Mouse (Mus musculus) embryonic facial prominence, embryonic 14.5 days (tissue): ENCODE data around the gene Slc39a1. TPM values are rescaled to one million over a fixed set of nuclear protein-coding genes. Genes with fewer than 3 reads are reported as not detected.

Experiments used
- ATAC-seq: fragments of 200-750 bp; cut with Nextera tagmentation; 2 replicates; pipeline ENCODE4 v1.8.0; 2017; ENCODE audit warnings: low read depth, moderate number of reproducible peaks, moderate TSS enrichment
- DNase-seq: peaks from one replicate; pipeline ENCODE4 v3.0.0-alpha.2; 2015; ENCODE audit warnings: low spot score
- H3K27ac ChIP-seq: fragments of 300-500 bp; sonication (generic); replicated peaks from 2 replicates; pipeline ENCODE4 v1.5.1; 2014; ENCODE audit warnings: low read depth, mild to moderate bottlenecking, low read length, moderate library complexity
- H3K27me3 ChIP-seq: fragments of 300-500 bp; sonication (generic); replicated peaks from 2 replicates; pipeline ENCODE4 v1.6.1; 2014; ENCODE audit warnings: low read length; ENCODE audit not compliant: control insufficient read depth, insufficient read depth
- H3K36me3 ChIP-seq: fragments of 300-500 bp; sonication (generic); 2 replicates; pipeline ENCODE4 v1.6.1; 2014; ENCODE audit warnings: low read length, mixed read lengths; ENCODE audit not compliant: control insufficient read depth, insufficient read depth
- H3K4me1 ChIP-seq: fragments of 300-500 bp; sonication (generic); 2 replicates; pipeline ENCODE4 v1.6.1; 2014; ENCODE audit warnings: antibody characterized with exemption, low read length; ENCODE audit not compliant: control insufficient read depth, insufficient read depth
- H3K4me2 ChIP-seq: fragments of 300-500 bp; sonication (generic); 2 replicates; pipeline ENCODE4 v1.6.1; 2014; ENCODE audit warnings: low read depth, mild to moderate bottlenecking, low read length, moderate library complexity, mixed read lengths
- H3K4me3 ChIP-seq: fragments of 300-500 bp; sonication (generic); 2 replicates; pipeline ENCODE4 v1.5.1; 2014; ENCODE audit warnings: low read depth, mild to moderate bottlenecking, low read length
- H3K9ac ChIP-seq: fragments of 300-500 bp; sonication (generic); 2 replicates; pipeline ENCODE4 v1.6.1; 2014; ENCODE audit warnings: low read depth, mild to moderate bottlenecking, low read length, moderate library complexity, mixed read lengths
- H3K9me3 ChIP-seq: fragments of 300-500 bp; sonication (generic); 2 replicates; pipeline ENCODE4 v1.6.1; 2016; ENCODE audit warnings: low read length; ENCODE audit not compliant: control insufficient read depth
- WGBS: fragments of 180-500 bp; shearing (Covaris S2); extraction: QIAGEN DNeasy Blood & Tissue Kit; methylation state at CpG from one replicate; pipeline ENCODE4 v1.1.7; 2014; 5-methylcytosine and 5-hydroxymethylcytosine counted together
- microRNA-seq: library from miRNA; unstranded; fragments of <30 nt; microRNA quantifications from one replicate; pipeline ENCODE4, GENCODE M21; 2016; ENCODE audit warnings: borderline number of aligned reads
- polyA plus RNA-seq: library from polyadenylated mRNA; unstranded; fragments of >200 nt; fragmentation: Nextera tagmentation; extraction: Ambion mirVana; gene quantifications from 2 replicates; pipeline ENCODE4 v1.2.1, GENCODE M21; 2014

The Slc39a1 gene
- polyA plus RNA-seq, 1 experiment from 2014 or later: 88.1 TPM

DNA sequence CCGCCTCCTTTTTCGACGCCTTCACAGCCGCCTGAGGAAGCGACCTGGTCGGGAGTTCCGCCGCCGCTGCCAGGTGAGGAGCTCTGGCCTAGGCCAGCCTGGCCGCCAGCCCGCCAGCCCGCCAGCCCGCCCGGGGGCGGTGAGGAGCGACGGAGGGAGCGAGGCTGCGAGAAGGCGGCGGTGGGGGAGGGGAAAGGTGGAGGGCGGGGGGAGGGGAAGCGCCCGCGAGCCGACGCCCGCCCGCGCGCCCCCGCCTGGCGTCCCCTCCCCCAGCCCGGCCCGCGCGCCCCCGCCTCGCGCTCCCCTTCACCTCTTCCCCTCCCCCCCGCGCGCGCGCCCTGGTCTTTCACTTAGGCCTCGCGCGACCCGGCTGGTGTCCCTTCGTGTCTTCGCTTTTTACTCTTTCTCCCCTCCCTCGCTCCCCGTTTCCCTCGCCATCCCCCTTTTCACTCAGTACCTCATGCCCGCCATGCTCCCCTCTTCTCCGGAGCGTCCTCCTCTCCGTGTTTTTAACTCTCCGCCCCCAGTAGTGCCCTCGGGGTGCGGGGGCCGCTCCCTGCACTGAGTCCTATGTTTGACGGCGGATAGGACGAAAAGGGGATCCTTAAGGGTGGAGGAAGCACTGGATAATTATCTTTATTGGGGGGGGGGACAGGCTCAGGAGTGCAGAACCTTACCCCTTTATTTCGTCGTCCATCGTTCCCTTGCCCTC lies 45.5 kb downstream of the Slc39a1 start:
- Histone ChIP-seq H3K4me3 (peak overlapping the region; percentile 83), H3K9ac (peak overlapping the region; percentile 93), H3K27ac (peak overlapping the region; percentile 97), H3K4me2 (peak overlapping the region; percentile 72), H3K27me3 (no peaks in the 10 kb centered on the region), H3K9me3 (no peaks in the 10 kb centered on the region), H3K4me1 (peaks cover 15% of the 10 kb centered on the region), H3K36me3 (0 out of 2 replicates have a peak, but pooled peaks cover 5% of the 10 kb centered on the region)
- WGBS: 0% methylated on average over 16 of the region's 68 CpGs
- DNase-seq (peak; percentile 82), ATAC-seq (peak; percentile 1; the same call in 1 of the 2 replicates)

DNA sequence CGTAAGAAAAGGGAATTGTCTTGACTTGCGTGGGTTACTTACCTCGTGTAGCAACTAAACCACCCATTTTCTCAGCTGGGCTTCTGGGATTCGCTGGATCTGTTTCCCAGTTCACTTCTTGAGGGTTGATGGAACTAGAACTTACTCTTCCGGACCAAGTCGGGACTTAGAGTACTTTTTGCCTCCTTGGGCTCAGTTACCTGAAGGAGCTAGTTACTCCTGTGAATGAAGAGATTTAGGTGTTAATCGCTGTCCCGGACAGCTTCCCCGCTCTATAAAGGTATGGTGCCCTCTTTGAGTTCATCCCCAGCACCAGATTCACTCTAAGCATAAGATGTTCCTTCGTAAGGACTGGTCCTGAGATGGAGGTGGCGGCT lies 46.1 kb downstream of the Slc39a1 start:
- DNase-seq (peak; percentile 38), ATAC-seq (no peak)
- 0 out of 2 replicates have a peak, but pooled peaks cover 5% of the 10 kb centered on the region for H3K36me3 ChIP-seq
- no peaks in the 10 kb centered on the region for H3K27me3 ChIP-seq
- peak overlapping the region; percentile 72 for H3K4me2 ChIP-seq
- peak overlapping the region; percentile 97 for H3K27ac ChIP-seq
- H3K4me1 ChIP-seq: peaks cover 15% of the 10 kb centered on the region
- peak overlapping the region; percentile 83 for H3K4me3 ChIP-seq
- H3K9me3 ChIP-seq: no peaks in the 10 kb centered on the region
- H3K9ac ChIP-seq: peak overlapping the region; percentile 93
- under 1% methylated on average over 11 of the region's 11 CpGs for WGBS

DNA sequence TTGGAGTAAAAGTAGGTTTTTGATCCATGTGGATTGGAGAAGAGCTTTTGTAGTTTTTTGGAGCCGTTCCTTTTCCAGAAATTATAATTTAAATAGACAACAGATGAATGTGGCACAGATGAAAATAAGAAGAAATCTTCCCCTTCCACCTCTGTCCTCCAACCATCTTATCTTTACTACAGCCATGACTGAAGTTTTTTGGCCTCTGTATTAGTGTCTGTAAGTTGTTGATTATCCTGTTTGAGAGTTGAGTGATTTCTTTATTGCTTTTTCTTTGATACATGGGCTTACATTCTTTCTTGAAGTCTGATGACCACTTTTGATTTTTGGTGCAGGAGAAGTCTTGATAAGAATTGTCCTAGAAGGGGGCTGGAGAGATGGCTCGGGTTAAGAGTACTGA lies 46.7 kb downstream of the Slc39a1 start:
- peak overlapping the region; percentile 83 for H3K4me3 ChIP-seq
- H3K9ac ChIP-seq: peak overlapping the region; percentile 93
- WGBS: 63% methylated on average over 2 of the region's 2 CpGs
- H3K27ac ChIP-seq: no peak overlapping the region
- peak overlapping the region; percentile 72 for H3K4me2 ChIP-seq
- ATAC-seq (no peak), DNase-seq (no peak)
- H3K9me3 ChIP-seq: no peaks in the 10 kb centered on the region
- 0 out of 2 replicates have a peak, but pooled peaks cover 5% of the 10 kb centered on the region for H3K36me3 ChIP-seq
- no peaks in the 10 kb centered on the region for H3K27me3 ChIP-seq
- peaks cover 15% of the 10 kb centered on the region for H3K4me1 ChIP-seq

Small RNA genes lying within 50 kb of the gene (microRNA-seq; reads per million reads assigned to microRNA genes)
- gene Mir7012: not detected

Other genes with a start within 250 kb of the Slc39a1 start
- 123 and 127 TPM in 2 replicates for gene Hax1, start 249.4 kb upstream of the Slc39a1 start, polyA plus RNA-seq
- gene 4933434E20Rik, start 196.5 kb upstream of the Slc39a1 start, polyA plus RNA-seq: 144 TPM in 2 replicates
- 207 and 211 TPM in 2 replicates for gene Ubap2l, start 195.5 kb upstream of the Slc39a1 start, polyA plus RNA-seq
- 423 and 451 TPM in 2 replicates for gene Tpm3, start 175.5 kb upstream of the Slc39a1 start, polyA plus RNA-seq
- 0.18 and 0.43 TPM in 2 replicates for gene Nup210l, start 144.0 kb upstream of the Slc39a1 start, polyA plus RNA-seq
- 2,089 and 2,268 TPM in 2 replicates for gene Rps27, start 34.5 kb upstream of the Slc39a1 start, polyA plus RNA-seq
- 18.1 and 19.8 TPM in 2 replicates for gene Rab13, start 34.5 kb upstream of the Slc39a1 start, polyA plus RNA-seq
- gene Jtb, start 16.6 kb upstream of the Slc39a1 start, polyA plus RNA-seq: 112 and 114 TPM in 2 replicates
- gene Creb3l4, start 4.7 kb upstream of the Slc39a1 start, polyA plus RNA-seq: 5.2 and 6.1 TPM in 2 replicates
- 14.2 and 14.4 TPM in 2 replicates for gene Crtc2, start 6.0 kb downstream of the Slc39a1 start, polyA plus RNA-seq
- 4.1 and 4.7 TPM in 2 replicates for gene Dennd4b, start 17.0 kb downstream of the Slc39a1 start, polyA plus RNA-seq
- gene Gatad2b, start 45.0 kb downstream of the Slc39a1 start, polyA plus RNA-seq: 13.2 and 13.4 TPM in 2 replicates
- 24.3 and 26.2 TPM in 2 replicates for gene Slc27a3, start 141.8 kb downstream of the Slc39a1 start, polyA plus RNA-seq
- 26.0 and 31.8 TPM in 2 replicates for gene Ints3, start 185.4 kb downstream of the Slc39a1 start, polyA plus RNA-seq
- gene Npr1, start 217.7 kb downstream of the Slc39a1 start, polyA plus RNA-seq: 6.7 and 8.2 TPM in 2 replicates
- gene Ilf2, start 228.0 kb downstream of the Slc39a1 start, polyA plus RNA-seq: 137 and 166 TPM in 2 replicates
- 79.6 and 89.9 TPM in 2 replicates for gene Snapin, start 242.9 kb downstream of the Slc39a1 start, polyA plus RNA-seq